Mouse (Mus musculus): ENCODE results near the gene Olfr524. TPM values are rescaled to one million over a fixed set of nuclear protein-coding genes. Genes with fewer than 3 reads are reported as not detected.

Gene Olfr524
- polyA plus RNA-seq, 1 experiment from 2014 or later, result not detected

DNA sequence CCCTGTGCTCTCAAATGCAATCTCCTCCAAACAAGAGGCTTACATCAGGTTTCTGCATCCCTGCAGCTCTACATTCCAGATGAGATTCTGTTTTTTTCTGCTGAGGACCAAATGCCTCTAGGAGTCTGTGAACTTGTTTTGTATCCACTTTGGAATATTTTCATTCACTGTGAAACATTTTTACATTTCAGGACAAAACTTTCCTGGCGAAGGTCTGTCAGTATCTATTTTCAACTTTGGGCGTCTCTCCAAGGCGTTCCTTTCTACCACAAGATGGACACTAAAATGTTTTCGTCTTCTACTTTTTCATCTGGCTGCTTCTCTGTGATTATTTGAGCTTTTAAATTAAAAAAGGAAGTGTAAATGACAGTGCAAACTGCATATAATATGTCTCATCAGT is 11.7 kb downstream of the Olfr524 start:
- no peak overlapping the region for H3K27ac ChIP-seq
- H3K4me3 ChIP-seq (ENCODE audit: inconsistent target), result no peak overlapping the region
- WGBS (ENCODE audit: missing documents), result 95% methylated on average over 4 of the region's 4 CpGs
- no peaks in the 10 kb centered on the region for H3K79me2 ChIP-seq (ENCODE audit: inconsistent target)
- no peaks in the 10 kb centered on the region for H3K36me3 ChIP-seq (ENCODE audit: inconsistent target)

- Histone ChIP-seq H3K27ac (no peak overlapping the region), H3K4me3 (ENCODE audit: inconsistent target) (no peak overlapping the region), H3K79me2 (ENCODE audit: inconsistent target) (no peaks in the 10 kb centered on the region), H3K36me3 (ENCODE audit: inconsistent target) (no peaks in the 10 kb centered on the region)
- 75% methylated on average over 1 of the region's 2 CpGs for WGBS (ENCODE audit: missing documents)
Measured at GRCm38 (mm10) chr7:140192851-140193250, 12.9 kb downstream of the Olfr524 start.

GRCm38 (mm10) chr7:140192445-140192844 is 13.3 kb downstream of the Olfr524 start:
- H3K4me3 ChIP-seq (ENCODE audit: inconsistent target), result no peak overlapping the region
- no peak overlapping the region for H3K27ac ChIP-seq
- H3K36me3 ChIP-seq (ENCODE audit: inconsistent target), result no peaks in the 10 kb centered on the region
- no peaks in the 10 kb centered on the region for H3K79me2 ChIP-seq (ENCODE audit: inconsistent target)
- 63% methylated on average over 2 of the region's 2 CpGs for WGBS (ENCODE audit: missing documents)

GRCm38 (mm10) chr7:140190435-140190834 is 15.3 kb downstream of the Olfr524 start:
- H3K36me3 ChIP-seq (ENCODE audit: inconsistent target), result no peaks in the 10 kb centered on the region
- WGBS (ENCODE audit: missing documents), result 100% methylated on average over 1 of the region's 1 CpGs
- no peaks in the 10 kb centered on the region for H3K79me2 ChIP-seq (ENCODE audit: inconsistent target)
- H3K4me3 ChIP-seq (ENCODE audit: inconsistent target), result no peak overlapping the region
- H3K27ac ChIP-seq, result no peak overlapping the region

- Histone ChIP-seq H3K36me3 (ENCODE audit: inconsistent target) (no peaks in the 10 kb centered on the region), H3K79me2 (ENCODE audit: inconsistent target) (no peaks in the 10 kb centered on the region), H3K27ac (no peak overlapping the region), H3K4me3 (ENCODE audit: inconsistent target) (no peak overlapping the region)
- 71% methylated on average over 4 of the region's 4 CpGs for WGBS (ENCODE audit: missing documents)
Measured at GRCm38 (mm10) chr7:140188391-140189328, 17.1 kb downstream of the Olfr524 start.

GRCm38 (mm10) chr7:140187721-140188390 is 17.9 kb downstream of the Olfr524 start:
- H3K4me3 ChIP-seq (ENCODE audit: inconsistent target), result no peak overlapping the region
- no peaks in the 10 kb centered on the region for H3K36me3 ChIP-seq (ENCODE audit: inconsistent target)
- 82% methylated on average over 7 of the region's 7 CpGs for WGBS (ENCODE audit: missing documents)
- no peaks in the 10 kb centered on the region for H3K79me2 ChIP-seq (ENCODE audit: inconsistent target)
- H3K27ac ChIP-seq, result no peak overlapping the region

DNA sequence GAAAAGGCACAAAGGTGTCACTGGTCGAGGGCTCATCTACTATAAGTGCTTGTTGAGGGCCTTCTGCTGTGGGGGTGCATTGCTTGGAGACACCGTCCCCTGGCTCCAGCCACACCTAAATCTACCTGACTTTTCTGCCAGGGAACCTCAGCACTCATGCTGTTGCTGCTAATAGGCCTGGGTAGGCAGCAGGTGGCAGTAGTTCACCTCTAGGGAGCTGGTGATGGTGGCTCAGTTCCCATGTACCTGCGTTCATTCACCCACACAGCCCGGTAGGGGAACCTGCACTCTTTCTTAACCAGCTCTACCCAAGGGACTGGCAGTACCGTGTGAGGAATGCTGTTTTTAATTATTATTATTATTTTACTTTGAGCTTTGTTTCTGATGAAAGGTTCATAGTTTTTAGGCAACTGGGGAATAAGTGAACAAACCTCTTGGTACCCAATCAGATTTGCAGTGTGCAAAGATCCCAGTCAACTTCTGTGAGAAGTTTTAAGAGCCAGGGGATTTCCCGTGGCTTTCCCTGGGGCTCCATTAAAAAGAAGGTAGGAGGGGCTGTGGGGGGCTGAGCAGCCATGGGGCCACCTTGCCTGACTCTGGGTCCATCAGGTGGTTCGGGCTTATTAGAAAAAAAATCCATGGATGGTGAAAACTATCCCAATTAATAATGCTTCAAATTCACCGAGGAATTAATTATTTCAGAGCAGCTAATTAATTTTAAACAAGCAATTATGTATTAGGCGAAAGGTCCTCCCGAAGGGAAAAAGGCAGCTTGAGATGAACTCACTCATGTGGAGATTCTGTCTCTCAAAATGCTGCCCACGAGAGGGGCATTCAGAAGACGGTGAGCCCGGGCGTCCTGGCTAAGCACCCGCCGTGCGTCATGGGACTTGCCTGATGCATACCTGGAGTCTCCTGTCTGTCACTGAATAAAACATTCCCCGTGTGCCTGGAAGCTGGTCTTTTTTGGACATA is 18.8 kb downstream of the Olfr524 start:
- no peaks in the 10 kb centered on the region for H3K79me2 ChIP-seq (ENCODE audit: inconsistent target)
- H3K36me3 ChIP-seq (ENCODE audit: inconsistent target), result no peaks in the 10 kb centered on the region
- no peak overlapping the region for H3K27ac ChIP-seq
- no peak overlapping the region for H3K4me3 ChIP-seq (ENCODE audit: inconsistent target)
- 64% methylated on average over 18 of the region's 18 CpGs for WGBS (ENCODE audit: missing documents)

DNA sequence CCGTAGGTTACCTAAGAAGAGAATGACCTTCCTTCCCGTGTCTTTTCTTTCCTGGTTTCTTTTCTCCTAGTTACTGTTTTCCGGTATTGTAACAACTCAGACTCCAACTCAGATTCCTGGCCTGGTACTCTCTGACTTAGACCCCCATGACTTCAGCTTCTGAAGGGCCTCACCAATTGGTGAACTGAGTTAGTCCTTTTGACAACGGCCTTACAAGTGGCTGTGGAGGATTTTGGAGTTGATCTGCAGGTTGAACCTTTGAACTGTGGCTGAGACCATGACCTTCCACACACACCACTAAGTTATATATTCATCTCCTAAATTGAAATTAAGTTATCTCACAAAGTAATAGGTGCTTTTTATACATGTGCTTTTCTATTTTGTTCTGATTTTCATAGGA is 21.6 kb downstream of the Olfr524 start:
- H3K4me3 ChIP-seq (ENCODE audit: inconsistent target), result no peak overlapping the region
- H3K27ac ChIP-seq, result no peak overlapping the region
- 85% methylated on average over 4 of the region's 4 CpGs for WGBS (ENCODE audit: missing documents)
- no peaks in the 10 kb centered on the region for H3K79me2 ChIP-seq (ENCODE audit: inconsistent target)
- H3K36me3 ChIP-seq (ENCODE audit: inconsistent target), result no peaks in the 10 kb centered on the region

- no peaks in the 10 kb centered on the region for H3K79me2 ChIP-seq (ENCODE audit: inconsistent target)
- H3K4me3 ChIP-seq (ENCODE audit: inconsistent target), result no peak overlapping the region
- 46% methylated on average over 2 of the region's 2 CpGs for WGBS (ENCODE audit: missing documents)
- no peak overlapping the region for H3K27ac ChIP-seq
- H3K36me3 ChIP-seq (ENCODE audit: inconsistent target), result no peaks in the 10 kb centered on the region
Measured at GRCm38 (mm10) chr7:140180692-140181091, 25.1 kb downstream of the Olfr524 start.

DNA sequence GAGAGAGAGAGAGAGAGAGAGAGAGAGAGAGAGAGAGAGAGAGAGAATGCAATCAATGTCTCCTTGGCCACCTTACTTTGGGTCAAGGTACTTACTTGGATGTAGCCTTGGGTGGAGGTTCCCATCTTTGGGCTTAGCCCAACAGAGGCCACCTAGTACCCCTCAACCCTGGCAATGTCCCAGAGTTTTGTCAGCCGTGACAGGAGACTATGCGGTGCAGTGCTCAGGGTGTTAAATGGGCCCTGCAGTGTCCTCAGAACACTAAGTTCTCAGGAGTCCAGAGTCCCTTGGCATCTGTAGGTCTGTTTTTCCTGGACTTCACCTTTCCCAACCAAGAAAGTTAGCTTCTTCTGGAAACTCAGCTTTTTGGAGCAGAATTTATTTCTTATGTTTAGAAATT is 26.6 kb downstream of the Olfr524 start:
- WGBS (ENCODE audit: missing documents), result 96% methylated on average over 2 of the region's 2 CpGs
- H3K27ac ChIP-seq, result no peak overlapping the region
- H3K4me3 ChIP-seq (ENCODE audit: inconsistent target), result no peak overlapping the region
- no peaks in the 10 kb centered on the region for H3K36me3 ChIP-seq (ENCODE audit: inconsistent target)
- H3K79me2 ChIP-seq (ENCODE audit: inconsistent target), result no peaks in the 10 kb centered on the region

DNA sequence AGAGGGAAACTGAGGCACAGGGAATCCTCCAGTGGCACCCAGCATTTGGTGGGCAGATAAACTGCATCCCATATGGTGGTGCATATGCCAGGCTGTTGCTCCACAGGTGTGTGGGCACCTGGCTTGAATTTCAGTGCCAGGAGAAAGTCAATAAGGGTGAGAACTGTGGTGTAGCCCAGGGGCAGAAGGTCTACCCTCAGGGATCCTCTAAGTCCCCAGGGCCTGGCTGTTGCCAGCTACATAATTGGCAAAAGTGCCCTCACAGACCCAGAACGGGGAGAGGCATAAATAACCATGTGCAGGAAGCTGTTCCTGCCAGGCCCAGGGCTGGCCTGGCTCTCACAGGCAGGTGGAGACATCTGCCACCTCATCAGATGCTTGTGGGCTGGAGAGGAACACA is 32.8 kb downstream of the Olfr524 start, which contains the start of gene Olfr523:
TSS of gene Olfr523 (plus strand) at position 282 of the 400 bp plus-strand sequence.
- 13% methylated on average over 1 of the region's 1 CpGs for WGBS (ENCODE audit: missing documents)

GRCm38 (mm10) chr7:140170863-140171262 is 34.9 kb downstream of the Olfr524 start:
- Histone ChIP-seq H3K36me3 (ENCODE audit: inconsistent target) (no peaks in the 10 kb centered on the region), H3K79me2 (ENCODE audit: inconsistent target) (no peaks in the 10 kb centered on the region), H3K4me3 (ENCODE audit: inconsistent target) (no peak overlapping the region), H3K27ac (no peak overlapping the region)
- WGBS (ENCODE audit: missing documents), result 81% methylated on average over 2 of the region's 3 CpGs

More for the DNA sequence above, 32.8 kb downstream of the Olfr524 start, which contains the start of gene Olfr523:
- no peaks in the 10 kb centered on the region for H3K36me3 ChIP-seq (ENCODE audit: inconsistent target)
- no peaks in the 10 kb centered on the region for H3K79me2 ChIP-seq (ENCODE audit: inconsistent target)
- no peak within 1 kb of the TSS for H3K27ac ChIP-seq
- no peak within 1 kb of the TSS for H3K4me3 ChIP-seq (ENCODE audit: inconsistent target)

- H3K36me3 ChIP-seq (ENCODE audit: inconsistent target), result no peaks in the 10 kb centered on the region
- no peak overlapping the region for H3K4me3 ChIP-seq (ENCODE audit: inconsistent target)
- WGBS (ENCODE audit: missing documents), result 94% methylated on average over 4 of the region's 4 CpGs
- no peak overlapping the region for H3K27ac ChIP-seq
- H3K79me2 ChIP-seq (ENCODE audit: inconsistent target), result no peaks in the 10 kb centered on the region
Measured at GRCm38 (mm10) chr7:140169386-140169785, 36.4 kb downstream of the Olfr524 start.

DNA sequence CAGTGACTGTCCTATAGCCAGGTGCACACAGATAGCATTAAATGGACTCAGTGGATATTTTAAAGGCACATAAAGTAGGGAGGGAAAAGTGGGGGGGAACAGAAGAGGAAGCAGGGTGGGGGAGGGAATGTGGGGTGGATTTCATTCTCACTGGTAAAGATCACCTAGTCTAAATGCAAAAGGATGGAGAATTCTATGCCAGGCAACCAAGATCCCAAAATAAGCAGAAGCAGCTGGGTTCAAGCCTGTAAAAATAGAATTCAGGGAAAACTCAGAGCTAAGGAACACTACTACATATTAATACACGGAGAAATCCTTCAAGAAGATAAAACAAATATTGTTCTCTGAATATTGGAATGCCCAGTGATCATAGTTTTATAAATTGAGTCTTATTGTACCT is 37.8 kb downstream of the Olfr524 start:
- no peak overlapping the region for H3K27ac ChIP-seq
- H3K79me2 ChIP-seq (ENCODE audit: inconsistent target), result no peaks in the 10 kb centered on the region
- 67% methylated on average over 1 of the region's 1 CpGs for WGBS (ENCODE audit: missing documents)
- no peak overlapping the region for H3K4me3 ChIP-seq (ENCODE audit: inconsistent target)
- H3K36me3 ChIP-seq (ENCODE audit: inconsistent target), result no peaks in the 10 kb centered on the region
